Mouse (Mus musculus): ENCODE data around the gene Ptafr. TPM values are rescaled to one million over a fixed set of nuclear protein-coding genes. Genes with fewer than 3 reads are reported as not detected.

Ptafr gene
- polyA plus RNA-seq, 1 experiment from 2014 or later: 1.0 TPM

DNA sequence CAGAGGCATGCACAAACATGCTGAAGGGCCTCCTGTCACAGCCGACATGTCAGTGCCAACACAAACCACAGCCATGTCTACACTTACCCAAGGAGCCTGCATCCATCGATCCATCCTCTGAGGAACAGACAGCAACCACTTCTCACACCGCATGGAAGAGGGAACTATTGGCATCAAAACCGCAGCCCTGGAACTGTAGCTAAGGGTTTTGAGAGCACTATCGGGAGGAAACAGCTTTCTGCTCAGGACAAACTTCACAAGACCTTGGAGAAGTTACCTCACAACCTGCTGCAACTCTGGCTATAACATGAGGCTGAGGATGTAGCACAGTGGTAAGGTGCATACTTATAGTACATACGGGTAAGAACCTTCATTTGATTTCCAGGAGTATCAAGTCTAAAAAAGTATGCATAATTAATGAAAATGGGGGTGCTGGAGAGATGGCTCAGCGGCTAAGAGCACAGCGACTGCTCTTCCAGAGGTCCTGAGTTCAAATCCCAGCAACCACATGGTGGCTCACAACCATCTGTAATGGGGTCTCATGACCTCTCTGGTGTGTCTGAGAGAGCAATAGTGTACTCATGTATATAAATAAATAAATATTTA lies 35.8 kb upstream of the Ptafr start:
- Histone ChIP-seq H3K9ac (replicated peaks; ENCODE audit: low read depth, low read length) (no peak overlapping the region), H3K4me1 (ENCODE audit: control insufficient read depth, insufficient read depth, low read length) (peaks cover 20% of the 10 kb centered on the region), H3K9me3 (ENCODE audit: control insufficient read depth, low read depth, low read length) (no peaks in the 10 kb centered on the region), H3K27ac (ENCODE audit: low read length) (no peak overlapping the region), H3K4me2 (replicated peaks; ENCODE audit: low read depth, low read length) (no peak overlapping the region), H3K27me3 (ENCODE audit: control insufficient read depth, insufficient read depth, low read length) (no peaks in the 10 kb centered on the region), H3K4me3 (ENCODE audit: low read depth, low read length) (no peak overlapping the region), H3K36me3 (ENCODE audit: control insufficient read depth, insufficient read depth, low read length) (peaks cover 12% of the 10 kb centered on the region)
- ATAC-seq (ENCODE audit: insufficient number of reproducible peaks, insufficient read depth, low FRiP score, low read depth): no peak
- WGBS: 91% methylated on average over 8 of the region's 8 CpGs

DNA sequence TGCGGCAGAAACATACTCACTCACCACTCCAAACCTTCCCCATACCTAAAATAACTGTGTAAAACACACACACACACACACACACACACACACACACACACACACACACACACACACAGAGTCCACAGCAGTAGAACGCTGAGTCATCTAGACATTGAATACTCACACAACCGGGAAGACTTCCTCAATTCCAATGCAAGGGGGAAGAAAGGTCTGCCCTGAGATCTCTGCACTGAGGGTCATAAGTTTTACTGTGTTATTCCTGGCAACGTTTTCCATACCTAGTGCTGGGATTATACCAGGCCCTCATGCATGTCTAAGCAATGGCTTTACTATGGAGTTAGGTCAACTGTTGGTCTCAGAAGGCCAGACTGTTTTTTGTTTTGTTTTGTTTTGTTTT lies 34.5 kb upstream of the Ptafr start:
- H3K4me3 ChIP-seq (ENCODE audit: low read depth, low read length): no peak overlapping the region

DNA sequence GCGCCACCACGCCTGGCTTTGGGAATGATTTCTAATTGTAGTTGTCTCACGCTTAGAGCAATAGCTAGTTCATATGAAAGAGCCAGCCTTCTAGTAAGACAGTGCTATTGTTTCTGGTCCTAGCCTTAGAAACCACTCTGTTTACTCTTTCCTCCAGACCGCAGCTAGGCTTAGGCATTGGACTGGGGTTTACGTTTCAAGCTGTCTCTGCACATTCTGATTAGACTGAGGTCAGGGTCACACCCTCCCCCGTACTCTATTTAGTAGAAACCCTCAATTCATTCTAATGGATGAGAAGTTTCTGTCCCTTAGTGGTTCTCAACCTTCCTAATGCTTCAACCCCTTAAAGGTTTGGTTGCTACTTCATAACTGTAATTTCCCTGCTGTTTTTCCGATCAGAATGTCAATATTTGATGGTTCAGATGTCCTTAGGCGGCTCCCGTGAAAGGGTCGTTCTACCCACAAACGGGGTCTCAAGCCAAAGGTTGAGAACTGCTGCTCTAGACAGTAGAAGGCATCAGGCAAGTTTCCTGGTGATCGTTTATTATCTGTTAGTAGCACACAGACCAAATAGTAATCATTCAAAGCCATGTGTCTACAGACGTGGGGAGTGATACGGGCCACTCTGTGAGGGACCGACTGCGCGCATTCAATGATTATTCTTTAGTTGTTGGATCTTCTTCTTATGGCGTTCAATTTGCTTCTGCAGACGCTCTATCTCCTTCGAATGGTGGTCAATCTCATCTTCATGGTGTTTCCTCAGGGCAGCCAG lies 33.6 kb upstream of the Ptafr start:
- H3K36me3 ChIP-seq (ENCODE audit: control insufficient read depth, insufficient read depth, low read length): peaks cover 12% of the 10 kb centered on the region
- no peak overlapping the region for H3K4me2 ChIP-seq (replicated peaks; ENCODE audit: low read depth, low read length)
- no peaks in the 10 kb centered on the region for H3K27me3 ChIP-seq (ENCODE audit: control insufficient read depth, insufficient read depth, low read length)
- no peak overlapping the region for H3K9ac ChIP-seq (replicated peaks; ENCODE audit: low read depth, low read length)
- 84% methylated on average over 20 of the region's 20 CpGs for WGBS
- no peaks in the 10 kb centered on the region for H3K9me3 ChIP-seq (ENCODE audit: control insufficient read depth, low read depth, low read length)
- H3K4me1 ChIP-seq (ENCODE audit: control insufficient read depth, insufficient read depth, low read length): peaks cover 16% of the 10 kb centered on the region
- no peak for ATAC-seq (ENCODE audit: insufficient number of reproducible peaks, insufficient read depth, low FRiP score, low read depth)
- no peak overlapping the region for H3K27ac ChIP-seq (ENCODE audit: low read length)
- no peak overlapping the region for H3K4me3 ChIP-seq (ENCODE audit: low read depth, low read length)

More for the DNA sequence above, 34.5 kb upstream of the Ptafr start:
- H3K27ac ChIP-seq (ENCODE audit: low read length): no peak overlapping the region
- peaks cover 23% of the 10 kb centered on the region for H3K4me1 ChIP-seq (ENCODE audit: control insufficient read depth, insufficient read depth, low read length)
- WGBS: 79% methylated on average over 4 of the region's 4 CpGs
- H3K36me3 ChIP-seq (ENCODE audit: control insufficient read depth, insufficient read depth, low read length): peaks cover 12% of the 10 kb centered on the region
- no peak for ATAC-seq (ENCODE audit: insufficient number of reproducible peaks, insufficient read depth, low FRiP score, low read depth)
- no peaks in the 10 kb centered on the region for H3K9me3 ChIP-seq (ENCODE audit: control insufficient read depth, low read depth, low read length)
- H3K27me3 ChIP-seq (ENCODE audit: control insufficient read depth, insufficient read depth, low read length): no peaks in the 10 kb centered on the region
- no peak overlapping the region for H3K9ac ChIP-seq (replicated peaks; ENCODE audit: low read depth, low read length)
- H3K4me2 ChIP-seq (replicated peaks; ENCODE audit: low read depth, low read length): no peak overlapping the region

DNA sequence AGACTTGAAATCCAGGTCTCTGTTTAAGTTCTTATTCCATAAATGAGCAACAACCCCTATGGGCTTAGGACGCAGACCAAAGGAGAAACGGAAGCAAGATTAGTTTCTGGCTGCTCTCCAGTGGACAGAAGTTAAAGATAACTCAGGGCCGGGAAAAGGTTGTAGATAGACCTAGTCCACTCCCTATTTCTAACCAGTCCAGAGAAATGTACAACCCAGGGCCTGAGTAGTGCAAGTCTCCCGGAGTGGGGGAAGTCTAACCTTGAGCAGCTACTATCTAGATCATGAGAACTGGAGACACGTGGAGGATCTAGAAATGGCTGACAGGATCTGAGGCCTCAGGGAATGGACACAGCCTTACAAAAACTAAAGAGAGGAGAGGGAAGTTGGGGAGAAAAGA lies 31.4 kb upstream of the Ptafr start:
- ATAC-seq (ENCODE audit: insufficient number of reproducible peaks, insufficient read depth, low FRiP score, low read depth): no peak
- Histone ChIP-seq H3K9ac (replicated peaks; ENCODE audit: low read depth, low read length) (peak overlapping the region; percentile 81), H3K27ac (ENCODE audit: low read length) (peak overlapping the region; percentile 95), H3K4me3 (ENCODE audit: low read depth, low read length) (peak overlapping the region; percentile 64), H3K4me2 (replicated peaks; ENCODE audit: low read depth, low read length) (peak overlapping the region; percentile 66), H3K27me3 (ENCODE audit: control insufficient read depth, insufficient read depth, low read length) (no peaks in the 10 kb centered on the region), H3K36me3 (ENCODE audit: control insufficient read depth, insufficient read depth, low read length) (peaks cover 12% of the 10 kb centered on the region), H3K9me3 (ENCODE audit: control insufficient read depth, low read depth, low read length) (no peaks in the 10 kb centered on the region), H3K4me1 (ENCODE audit: control insufficient read depth, insufficient read depth, low read length) (peaks cover 25% of the 10 kb centered on the region)
- 8% methylated on average over 5 of the region's 5 CpGs for WGBS

DNA sequence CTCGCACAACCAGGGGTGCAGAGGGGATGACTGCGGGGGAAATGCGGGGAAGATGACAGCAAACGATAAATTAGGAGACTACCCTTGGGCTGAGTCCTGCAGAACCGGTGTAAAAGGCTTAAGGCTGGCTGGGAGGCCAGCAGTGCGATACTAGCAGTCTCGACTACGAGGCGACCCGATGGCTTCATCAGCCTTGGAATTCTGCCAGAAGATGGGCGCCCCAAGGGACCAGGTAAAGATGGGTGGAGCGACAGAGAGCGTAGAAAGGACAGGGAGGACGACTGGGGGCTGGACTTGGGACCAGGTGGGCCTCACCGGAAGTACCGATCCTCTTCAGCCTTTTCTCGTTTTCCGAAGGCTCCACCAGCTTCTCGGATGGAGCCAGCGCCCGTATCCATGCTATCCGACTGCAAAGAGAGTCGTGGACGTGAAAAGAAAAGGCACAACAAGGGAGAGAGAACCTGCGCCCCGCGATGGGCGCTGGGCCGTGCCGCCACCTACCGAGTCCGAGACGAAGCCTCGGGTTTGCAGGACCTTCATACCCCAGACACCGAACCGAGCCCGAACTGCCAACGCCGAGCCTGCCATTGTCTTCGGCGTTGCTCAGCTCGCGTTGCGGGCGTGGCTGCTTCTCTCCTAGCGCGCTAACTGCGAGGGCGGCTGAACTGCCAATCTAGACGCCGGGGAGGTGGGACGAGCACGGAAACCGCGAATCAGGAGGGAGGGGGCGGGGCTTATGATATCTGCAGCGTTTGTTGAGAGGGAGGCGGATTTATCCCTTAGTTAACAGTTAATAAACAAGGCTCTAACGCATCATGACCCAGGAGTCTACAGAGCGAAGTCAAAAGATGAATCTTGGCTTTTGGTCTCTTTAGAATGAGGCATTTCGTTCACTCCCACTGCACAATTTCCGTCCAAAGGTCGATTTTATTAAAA lies 30.6 kb upstream of the Ptafr start, which contains the start of gene Atpif1:
Atpif1 (minus strand) TSS at position 679 of the 936 bp plus-strand sequence.
- WGBS: under 1% methylated on average over 63 of the region's 63 CpGs
- peak; percentile 76 for ATAC-seq (ENCODE audit: insufficient number of reproducible peaks, insufficient read depth, low FRiP score, low read depth)
- H3K36me3 ChIP-seq (ENCODE audit: control insufficient read depth, insufficient read depth, low read length): peaks cover 12% of the 10 kb centered on the region
- peak within 1 kb of the TSS; percentile 66 for H3K4me2 ChIP-seq (replicated peaks; ENCODE audit: low read depth, low read length)
- H3K9ac ChIP-seq (replicated peaks; ENCODE audit: low read depth, low read length): peak within 1 kb of the TSS; percentile 81
- H3K27ac ChIP-seq (ENCODE audit: low read length): peak within 1 kb of the TSS; percentile 95
- H3K4me1 ChIP-seq (ENCODE audit: control insufficient read depth, insufficient read depth, low read length): peaks cover 25% of the 10 kb centered on the region
- no peaks in the 10 kb centered on the region for H3K27me3 ChIP-seq (ENCODE audit: control insufficient read depth, insufficient read depth, low read length)
- H3K9me3 ChIP-seq (ENCODE audit: control insufficient read depth, low read depth, low read length): no peaks in the 10 kb centered on the region
- H3K4me3 ChIP-seq (ENCODE audit: low read depth, low read length): peak within 1 kb of the TSS; percentile 64

DNA sequence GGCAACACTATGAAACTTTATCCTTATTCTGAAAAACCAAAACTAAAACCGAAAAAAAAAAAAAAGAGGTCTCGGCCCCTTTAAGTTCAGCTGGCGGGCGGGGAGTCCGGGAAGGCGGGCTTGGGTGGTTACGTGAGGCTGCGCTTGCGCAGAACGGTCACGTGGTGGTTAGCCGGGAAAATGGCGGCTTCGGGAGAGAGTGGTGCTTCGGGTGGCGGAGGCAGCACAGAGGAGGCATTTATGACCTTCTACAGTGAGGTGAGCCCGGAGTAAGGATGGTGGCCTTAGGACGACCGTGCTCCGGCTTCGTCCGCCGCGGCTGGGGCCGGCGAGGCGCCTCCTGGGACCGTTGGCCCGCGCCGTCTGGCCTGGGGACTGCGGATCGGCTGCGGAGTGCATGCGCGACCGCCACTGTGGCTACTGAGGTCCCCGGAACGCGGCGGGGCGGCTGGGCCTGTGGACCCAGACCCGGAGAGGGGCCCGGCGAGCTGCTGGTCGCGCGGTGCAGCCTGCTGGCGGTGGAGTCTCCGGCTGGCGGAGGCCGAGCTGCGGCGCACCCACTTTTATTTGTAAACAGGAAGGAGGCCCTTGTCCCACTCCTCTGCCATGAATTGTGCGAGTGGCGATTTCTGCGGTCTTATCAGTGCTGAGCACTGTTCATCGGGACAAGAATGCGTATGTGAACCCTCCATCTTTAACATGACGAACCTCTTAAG lies 28.3 kb upstream of the Ptafr start, which contains the start of gene Dnajc8:
Dnajc8 (plus strand) TSS at position 145 of the 716 bp plus-strand sequence.
- no peaks in the 10 kb centered on the region for H3K27me3 ChIP-seq (ENCODE audit: control insufficient read depth, insufficient read depth, low read length)
- under 1% methylated on average over 60 of the region's 60 CpGs for WGBS
- H3K4me2 ChIP-seq (replicated peaks; ENCODE audit: low read depth, low read length): peak within 1 kb of the TSS; percentile 61
- peaks cover 10% of the 10 kb centered on the region for H3K36me3 ChIP-seq (ENCODE audit: control insufficient read depth, insufficient read depth, low read length)
- peak; percentile 80 for ATAC-seq (ENCODE audit: insufficient number of reproducible peaks, insufficient read depth, low FRiP score, low read depth)
- H3K4me1 ChIP-seq (ENCODE audit: control insufficient read depth, insufficient read depth, low read length): peaks cover 25% of the 10 kb centered on the region
- peak within 1 kb of the TSS; percentile 94 for H3K9ac ChIP-seq (replicated peaks; ENCODE audit: low read depth, low read length)
- H3K9me3 ChIP-seq (ENCODE audit: control insufficient read depth, low read depth, low read length): no peaks in the 10 kb centered on the region
- peak within 1 kb of the TSS; percentile 70; the same call in 1 of the 2 replicates for H3K27ac ChIP-seq (ENCODE audit: low read length)
- peak within 1 kb of the TSS; percentile 100 for H3K4me3 ChIP-seq (ENCODE audit: low read depth, low read length)

DNA sequence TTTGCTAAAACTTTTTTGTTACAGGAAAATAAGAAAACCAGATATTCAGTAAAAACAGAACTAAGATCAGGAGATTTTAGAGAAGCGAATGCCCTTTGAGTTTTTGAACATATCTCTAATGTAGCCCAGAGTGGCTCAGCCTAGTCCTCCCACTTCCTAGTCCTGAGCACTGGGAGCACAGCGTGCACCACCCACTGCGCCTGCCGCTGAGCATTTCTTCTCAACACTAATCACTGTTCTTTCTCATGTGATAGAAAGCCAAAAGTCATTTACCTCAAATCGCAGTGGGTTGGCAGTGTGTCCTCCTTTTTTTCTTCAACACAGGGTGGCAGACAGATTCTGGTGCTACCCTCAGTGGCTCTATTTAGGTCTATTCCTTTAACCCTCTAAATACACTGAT lies 24.4 kb upstream of the Ptafr start:
- H3K9me3 ChIP-seq (ENCODE audit: control insufficient read depth, low read depth, low read length): no peaks in the 10 kb centered on the region
- H3K4me3 ChIP-seq (ENCODE audit: low read depth, low read length): no peak overlapping the region
- no peak overlapping the region for H3K9ac ChIP-seq (replicated peaks; ENCODE audit: low read depth, low read length)
- peaks cover 36% of the 10 kb centered on the region for H3K36me3 ChIP-seq (ENCODE audit: control insufficient read depth, insufficient read depth, low read length)
- peaks cover 10% of the 10 kb centered on the region for H3K4me1 ChIP-seq (ENCODE audit: control insufficient read depth, insufficient read depth, low read length)
- no peaks in the 10 kb centered on the region for H3K27me3 ChIP-seq (ENCODE audit: control insufficient read depth, insufficient read depth, low read length)
- no peak for ATAC-seq (ENCODE audit: insufficient number of reproducible peaks, insufficient read depth, low FRiP score, low read depth)
- no peak overlapping the region for H3K4me2 ChIP-seq (replicated peaks; ENCODE audit: low read depth, low read length)
- no peak overlapping the region for H3K27ac ChIP-seq (ENCODE audit: low read length)
- 94% methylated on average over 5 of the region's 5 CpGs for WGBS
